Mouse (Mus musculus) kidney, embryonic 15.5 days (tissue): ENCODE data around the gene Tagln. TPM values are rescaled to one million over a fixed set of nuclear protein-coding genes. Genes with fewer than 3 reads are reported as not detected.

Experiments used
- microRNA-seq: library from miRNA; unstranded; fragments of <30 nt; microRNA quantifications from one replicate; pipeline ENCODE4, GENCODE M21; 2016
- polyA plus RNA-seq: library from polyadenylated mRNA; unstranded; fragments of >200 nt; fragmentation: Nextera tagmentation; extraction: Ambion mirVana; gene quantifications from 2 replicates; pipeline ENCODE4 v1.2.1, GENCODE M21; 2015

Gene Tagln
- polyA plus RNA-seq, 1 experiment from 2014 or later, result 108 TPM

Small RNA genes lying within 50 kb of the gene (microRNA-seq; reads per million reads assigned to microRNA genes)
- not detected for gene Mir7087

Other genes with a start within 250 kb of the Tagln start
- 28.3 and 30.6 TPM in 2 replicates for gene Cep164, start 107.4 kb downstream of the Tagln start, polyA plus RNA-seq
- gene Bace1, start 97.5 kb downstream of the Tagln start, polyA plus RNA-seq, result 32.9 and 33.9 TPM in 2 replicates
- 19.4 and 22.0 TPM in 2 replicates for gene Pcsk7, start 29.6 kb downstream of the Tagln start, polyA plus RNA-seq
- 57.4 and 62.3 TPM in 2 replicates for gene Rnf214, start 29.1 kb downstream of the Tagln start, polyA plus RNA-seq
- 37.3 and 39.3 TPM in 2 replicates for gene Sidt2, start 19.2 kb upstream of the Tagln start, polyA plus RNA-seq
- 162 and 170 TPM in 2 replicates for gene Pafah1b2, start 76.6 kb upstream of the Tagln start, polyA plus RNA-seq
- gene Sik3, start 76.8 kb upstream of the Tagln start, polyA plus RNA-seq, result 9.9 and 10.2 TPM in 2 replicates